Mouse (Mus musculus) intestine, embryonic 16.5 days (tissue): ENCODE data around the gene Kntc1. TPM values are rescaled to one million over a fixed set of nuclear protein-coding genes. Genes with fewer than 3 reads are reported as not detected.

Experiments used
- ATAC-seq: fragments of 200-750 bp; cut with Nextera tagmentation; 2 replicates; pipeline ENCODE4 v1.8.0; 2017; ENCODE audit warnings: moderate TSS enrichment, moderate library complexity
- H3K27ac ChIP-seq: fragments of 300-500 bp; sonication (generic); 2 replicates; pipeline ENCODE4 v1.5.1; 2014; ENCODE audit warnings: mild to moderate bottlenecking, low read length
- H3K27me3 ChIP-seq: fragments of 300-500 bp; sonication (generic); replicated peaks from 2 replicates; pipeline ENCODE4 v1.6.1; 2014; ENCODE audit warnings: low read length, control low read depth, mixed read lengths; ENCODE audit not compliant: control insufficient read depth, insufficient read depth
- H3K36me3 ChIP-seq: fragments of 300-500 bp; sonication (generic); 2 replicates; pipeline ENCODE4 v1.6.1; 2014; ENCODE audit warnings: low read length, control low read depth; ENCODE audit not compliant: control insufficient read depth, insufficient read depth
- H3K4me1 ChIP-seq: fragments of 300-500 bp; sonication (generic); 2 replicates; pipeline ENCODE4 v1.6.1; 2014; ENCODE audit warnings: low read length, control low read depth, mixed read lengths; ENCODE audit not compliant: control insufficient read depth, insufficient read depth
- H3K4me2 ChIP-seq: fragments of 300-500 bp; sonication (generic); 2 replicates; pipeline ENCODE4 v1.6.1; 2014; ENCODE audit warnings: low read depth, low read length, control low read depth
- H3K4me3 ChIP-seq: fragments of 300-500 bp; sonication (generic); 2 replicates; pipeline ENCODE4 v1.5.1; 2014; ENCODE audit warnings: mild to moderate bottlenecking, low read length
- H3K9ac ChIP-seq: fragments of 300-500 bp; sonication (generic); 2 replicates; pipeline ENCODE4 v1.6.1; 2014; ENCODE audit warnings: low read depth, low read length
- H3K9me3 ChIP-seq: fragments of 300-500 bp; sonication (generic); 2 replicates; pipeline ENCODE4 v1.6.1; 2016; ENCODE audit warnings: low read length, control low read depth; ENCODE audit not compliant: control insufficient read depth
- WGBS: fragments of 180-500 bp; shearing (Covaris S2); extraction: QIAGEN DNeasy Blood & Tissue Kit; methylation state at CpG from one replicate; pipeline ENCODE4 v1.1.7; 2014; 5-methylcytosine and 5-hydroxymethylcytosine counted together
- polyA plus RNA-seq: library from polyadenylated mRNA; unstranded; fragments of >200 nt; fragmentation: Nextera tagmentation; extraction: Ambion mirVana; gene quantifications from 2 replicates; pipeline ENCODE4 v1.2.1, GENCODE M21; 2015

The Kntc1 gene
- polyA plus RNA-seq, 1 experiment from 2014 or later: 14.6 TPM

- 81% methylated on average over 2 of the region's 2 CpGs for WGBS
- no peak for ATAC-seq
- peaks cover 7% of the 10 kb centered on the region for H3K36me3 ChIP-seq
Measured at GRCm38 (mm10) chr5:123793081-123793480, 43.6 kb downstream of the Kntc1 start.

GRCm38 (mm10) chr5:123806334-123806733 lies 56.8 kb downstream of the Kntc1 start:
- H3K27ac ChIP-seq: no peak overlapping the region
- ATAC-seq: no peak
- WGBS: 94% methylated on average over 11 of the region's 11 CpGs
- no peaks in the 10 kb centered on the region for H3K4me1 ChIP-seq
- H3K4me3 ChIP-seq: no peak overlapping the region
- H3K9me3 ChIP-seq: no peaks in the 10 kb centered on the region
- H3K36me3 ChIP-seq: 0 out of 2 replicates have a peak, but pooled peaks cover 2% of the 10 kb centered on the region
- H3K9ac ChIP-seq: no peak overlapping the region
- H3K4me2 ChIP-seq: no peak overlapping the region
- H3K27me3 ChIP-seq: no peaks in the 10 kb centered on the region

More at GRCm38 (mm10) chr5:123793081-123793480, 43.6 kb downstream of the Kntc1 start:
- no peak overlapping the region for H3K27ac ChIP-seq
- H3K9ac ChIP-seq: no peak overlapping the region
- H3K4me1 ChIP-seq: no peaks in the 10 kb centered on the region
- no peak overlapping the region for H3K4me2 ChIP-seq
- H3K4me3 ChIP-seq: no peak overlapping the region
- H3K9me3 ChIP-seq: no peaks in the 10 kb centered on the region
- no peaks in the 10 kb centered on the region for H3K27me3 ChIP-seq

- 91% methylated on average over 5 of the region's 5 CpGs for WGBS
- no peak for ATAC-seq
Measured at GRCm38 (mm10) chr5:123808541-123808940, 59.0 kb downstream of the Kntc1 start.

GRCm38 (mm10) chr5:123809156-123809555 lies 59.6 kb downstream of the Kntc1 start:
- no peaks in the 10 kb centered on the region for H3K27me3 ChIP-seq
- H3K4me1 ChIP-seq: no peaks in the 10 kb centered on the region
- WGBS: 84% methylated on average over 13 of the region's 13 CpGs
- H3K27ac ChIP-seq: no peak overlapping the region
- no peaks in the 10 kb centered on the region for H3K36me3 ChIP-seq
- peak; percentile 33; the same call in 1 of the 2 replicates for ATAC-seq
- H3K9me3 ChIP-seq: no peaks in the 10 kb centered on the region
- H3K9ac ChIP-seq: no peak overlapping the region
- H3K4me2 ChIP-seq: no peak overlapping the region
- H3K4me3 ChIP-seq: no peak overlapping the region

More at GRCm38 (mm10) chr5:123808541-123808940, 59.0 kb downstream of the Kntc1 start:
- no peak overlapping the region for H3K4me2 ChIP-seq
- no peak overlapping the region for H3K9ac ChIP-seq
- H3K27ac ChIP-seq: no peak overlapping the region
- no peaks in the 10 kb centered on the region for H3K27me3 ChIP-seq
- no peaks in the 10 kb centered on the region for H3K4me1 ChIP-seq
- H3K9me3 ChIP-seq: no peaks in the 10 kb centered on the region
- H3K36me3 ChIP-seq: no peaks in the 10 kb centered on the region
- no peak overlapping the region for H3K4me3 ChIP-seq

- Histone ChIP-seq H3K27me3 (no peaks in the 10 kb centered on the region), H3K9me3 (no peaks in the 10 kb centered on the region), H3K4me1 (no peaks in the 10 kb centered on the region), H3K36me3 (no peaks in the 10 kb centered on the region), H3K9ac (no peak overlapping the region), H3K4me2 (no peak overlapping the region), H3K4me3 (no peak overlapping the region), H3K27ac (no peak overlapping the region)
- WGBS: 82% methylated on average over 7 of the region's 7 CpGs
- no peak for ATAC-seq
Measured at GRCm38 (mm10) chr5:123816891-123817290, 67.4 kb downstream of the Kntc1 start.

GRCm38 (mm10) chr5:123818941-123819577 lies 69.5 kb downstream of the Kntc1 start:
- no peak overlapping the region for H3K9ac ChIP-seq
- no peaks in the 10 kb centered on the region for H3K36me3 ChIP-seq
- H3K9me3 ChIP-seq: no peaks in the 10 kb centered on the region
- H3K27ac ChIP-seq: no peak overlapping the region
- ATAC-seq: no peak
- no peaks in the 10 kb centered on the region for H3K4me1 ChIP-seq
- no peak overlapping the region for H3K4me3 ChIP-seq
- 93% methylated on average over 19 of the region's 19 CpGs for WGBS
- H3K4me2 ChIP-seq: no peak overlapping the region
- no peaks in the 10 kb centered on the region for H3K27me3 ChIP-seq

GRCm38 (mm10) chr5:123820501-123821263 lies 71.2 kb downstream of the Kntc1 start:
- ATAC-seq: no peak
- no peak overlapping the region for H3K27ac ChIP-seq
- H3K9ac ChIP-seq: no peak overlapping the region

GRCm38 (mm10) chr5:123821264-123821571 lies 71.7 kb downstream of the Kntc1 start:
- Histone ChIP-seq H3K9me3 (no peaks in the 10 kb centered on the region), H3K27ac (no peak overlapping the region), H3K27me3 (no peaks in the 10 kb centered on the region), H3K9ac (no peak overlapping the region), H3K4me1 (no peaks in the 10 kb centered on the region), H3K36me3 (no peaks in the 10 kb centered on the region), H3K4me3 (no peak overlapping the region), H3K4me2 (no peak overlapping the region)
- no peak for ATAC-seq
- 85% methylated on average over 3 of the region's 3 CpGs for WGBS

More at GRCm38 (mm10) chr5:123820501-123821263, 71.2 kb downstream of the Kntc1 start:
- 85% methylated on average over 9 of the region's 9 CpGs for WGBS
- H3K27me3 ChIP-seq: no peaks in the 10 kb centered on the region
- H3K4me1 ChIP-seq: no peaks in the 10 kb centered on the region
- no peaks in the 10 kb centered on the region for H3K9me3 ChIP-seq
- H3K36me3 ChIP-seq: no peaks in the 10 kb centered on the region
- H3K4me3 ChIP-seq: no peak overlapping the region
- H3K4me2 ChIP-seq: no peak overlapping the region

GRCm38 (mm10) chr5:123822706-123823105 lies 73.2 kb downstream of the Kntc1 start:
- no peaks in the 10 kb centered on the region for H3K9me3 ChIP-seq

More at GRCm38 (mm10) chr5:123822706-123823105, 73.2 kb downstream of the Kntc1 start:
- no peak for ATAC-seq
- 66% methylated on average over 7 of the region's 7 CpGs for WGBS
- no peak overlapping the region for H3K9ac ChIP-seq
- no peaks in the 10 kb centered on the region for H3K4me1 ChIP-seq
- no peak overlapping the region for H3K27ac ChIP-seq
- H3K36me3 ChIP-seq: no peaks in the 10 kb centered on the region
- H3K4me3 ChIP-seq: no peak overlapping the region
- no peak overlapping the region for H3K4me2 ChIP-seq
- no peaks in the 10 kb centered on the region for H3K27me3 ChIP-seq
